Mouse (Mus musculus) liver, embryonic 11.5 days (tissue): Measurements from ENCODE around the gene Zfp871. TPM values are rescaled to one million over a fixed set of nuclear protein-coding genes. Genes with fewer than 3 reads are reported as not detected.

Source experiments
- polyA plus RNA-seq: library from polyadenylated mRNA; unstranded; fragments of >200 nt; fragmentation: Nextera tagmentation; extraction: Ambion mirVana; gene quantifications from 2 replicates; pipeline ENCODE4 v1.2.1, GENCODE M21; 2014

Zfp871 gene
- polyA plus RNA-seq, 1 experiment from 2014 or later: 24.7 TPM

Other genes with a start within 250 kb of the Zfp871 start
- not detected in 2 replicates for gene Cyp4f37, start 167.0 kb downstream of the Zfp871 start, polyA plus RNA-seq
- not detected in 2 replicates for gene Cyp4f40, start 129.4 kb downstream of the Zfp871 start, polyA plus RNA-seq
- gene Cyp4f15, start 102.7 kb downstream of the Zfp871 start, polyA plus RNA-seq: 3.2 and 4.2 TPM in 2 replicates
- 1.3 and 1.6 TPM in 2 replicates for gene Zfp811, start 21.6 kb upstream of the Zfp871 start, polyA plus RNA-seq
- 6.0 and 6.7 TPM in 2 replicates for gene Zfp799, start 42.0 kb upstream of the Zfp871 start, polyA plus RNA-seq
- 2.6 and 4.8 TPM in 2 replicates for gene Zfp870, start 103.4 kb upstream of the Zfp871 start, polyA plus RNA-seq
- gene Cyp4f14, start 129.1 kb upstream of the Zfp871 start, polyA plus RNA-seq: not detected in 2 replicates
- 7.2 and 8.1 TPM in 2 replicates for gene Cyp4f13, start 159.1 kb upstream of the Zfp871 start, polyA plus RNA-seq
- 10.9 and 11.8 TPM in 2 replicates for gene Zfp472, start 177.5 kb upstream of the Zfp871 start, polyA plus RNA-seq
- 7.1 and 7.7 TPM in 2 replicates for gene Zfp952, start 204.8 kb upstream of the Zfp871 start, polyA plus RNA-seq
- 8.1 and 8.7 TPM in 2 replicates for gene Zfp763, start 245.1 kb upstream of the Zfp871 start, polyA plus RNA-seq